In genomic region chr19:32360546-32360945, GRCm38 (mm10) we compare ENCODE assay signal across 20 mouse cellular contexts. TPM values are rescaled to one million over a fixed set of nuclear protein-coding genes. Genes with fewer than 3 reads are reported as not detected.
DNase-seq lines count a peak whose midpoint lies in the region; ATAC-seq lines count a peak whose summit lies in the region.
"Had no signal": no experiment of that assay in that cellular context is flagged by ENCODE, and none has a peak within 500 bp of the region (broad histone marks: within the 10 kb centered on the region; RNA-seq: fewer than 3 reads in every experiment).

No protein-coding gene starts in this region.

- no peak for ATAC-seq in liver, embryonic 11.5 days (replicated peaks; ENCODE audit: low FRiP score)
- no peak for ATAC-seq in liver, embryonic 12.5 days
- peak; percentile 52 for ATAC-seq in intestine, embryonic 15.5 days
- 0 out of 2 replicates have a peak, but pooled peaks have one; percentile 42 for ATAC-seq in megakaryocyte-erythroid progenitor cell, adult 5-6 weeks (replicated peaks; ENCODE audit: low FRiP score, low TSS enrichment, poor library complexity, severe bottlenecking)
- ATAC-seq: forebrain, embryonic 13.5 days; forebrain, postnatal 0 days; hindbrain, embryonic 16.5 days had no signal

- no peak overlapping the region for H3K27ac ChIP-seq in liver, embryonic 11.5 days (ENCODE audit: low read depth, low read length)
- no peak overlapping the region for H3K27ac ChIP-seq in liver, embryonic 12.5 days
- H3K27ac ChIP-seq in intestine, embryonic 15.5 days: peak overlapping the region; percentile 49; the same call in 1 of the 2 replicates
- H3K27ac ChIP-seq: embryonic facial prominence, embryonic 13.5 days; forebrain, embryonic 13.5 days; hindbrain, embryonic 12.5 days had no signal

- peaks cover 20% of the 10 kb centered on the region for H3K4me1 ChIP-seq in liver, embryonic 11.5 days (replicated peaks; ENCODE audit: control insufficient read depth, insufficient read depth, low read length)
- H3K4me1 ChIP-seq in liver, embryonic 12.5 days: peaks cover 32% of the 10 kb centered on the region
- peaks cover 3% of the 10 kb centered on the region; the same call in 1 of the 2 replicates for H3K4me1 ChIP-seq in intestine, embryonic 15.5 days (replicated peaks)
- H3K4me1 ChIP-seq: hindbrain, embryonic 12.5 days had no signal

- no peaks in the 10 kb centered on the region for H3K36me3 ChIP-seq in liver, embryonic 11.5 days (ENCODE audit: control insufficient read depth, insufficient read depth, low read length)
- H3K36me3 ChIP-seq in liver, embryonic 12.5 days: no peaks in the 10 kb centered on the region
- H3K36me3 ChIP-seq in intestine, embryonic 15.5 days: no peaks in the 10 kb centered on the region
- H3K36me3 ChIP-seq: embryonic facial prominence, embryonic 13.5 days; hindbrain, embryonic 12.5 days had no signal

- H3K27me3 ChIP-seq in liver, embryonic 11.5 days (replicated peaks; ENCODE audit: control insufficient read depth, insufficient read depth, low read length): no peaks in the 10 kb centered on the region
- H3K27me3 ChIP-seq in liver, embryonic 12.5 days (replicated peaks): no peaks in the 10 kb centered on the region
- H3K27me3 ChIP-seq in intestine, embryonic 15.5 days (replicated peaks): no peaks in the 10 kb centered on the region
- H3K27me3 ChIP-seq: embryonic facial prominence, embryonic 13.5 days; forebrain, embryonic 13.5 days; hindbrain, embryonic 12.5 days had no signal

- no peaks in the 10 kb centered on the region for H3K9me3 ChIP-seq in liver, embryonic 11.5 days (ENCODE audit: control insufficient read depth, low read length)
- no peaks in the 10 kb centered on the region for H3K9me3 ChIP-seq in liver, embryonic 12.5 days (replicated peaks)
- no peaks in the 10 kb centered on the region for H3K9me3 ChIP-seq in intestine, embryonic 15.5 days
- H3K9me3 ChIP-seq: embryonic facial prominence, embryonic 13.5 days; forebrain, embryonic 13.5 days; hindbrain, embryonic 12.5 days had no signal

- WGBS in liver, embryonic 11.5 days: 42% methylated on average over 3 of the region's 3 CpGs
- WGBS in liver, embryonic 12.5 days (ENCODE audit: insufficient replicate concordance): 27% methylated on average over 3 of the region's 3 CpGs
- 55% methylated on average over 3 of the region's 3 CpGs for WGBS in intestine, embryonic 15.5 days

- no peak overlapping the region for H3K4me3 ChIP-seq in liver, embryonic 11.5 days (ENCODE audit: low read depth, low read length)
- no peak overlapping the region for H3K4me3 ChIP-seq in liver, embryonic 12.5 days
- H3K4me3 ChIP-seq in intestine, embryonic 15.5 days (replicated peaks): no peak overlapping the region
- H3K4me3 ChIP-seq: embryonic facial prominence, embryonic 13.5 days; forebrain, embryonic 13.5 days; gastrocnemius, adult 2 months; hindbrain, embryonic 12.5 days had no signal

- H3K4me2 ChIP-seq in liver, embryonic 11.5 days: no peak overlapping the region
- H3K4me2 ChIP-seq in liver, embryonic 12.5 days: no peak overlapping the region
- H3K4me2 ChIP-seq in intestine, embryonic 15.5 days (replicated peaks): no peak overlapping the region
- H3K4me2 ChIP-seq: embryonic facial prominence, embryonic 13.5 days; forebrain, embryonic 13.5 days; hindbrain, embryonic 12.5 days had no signal

- no peak overlapping the region for H3K9ac ChIP-seq in liver, embryonic 11.5 days (ENCODE audit: low read depth, low read length)
- H3K9ac ChIP-seq in liver, embryonic 12.5 days: no peak overlapping the region
- H3K9ac ChIP-seq in intestine, embryonic 15.5 days: no peak overlapping the region
- H3K9ac ChIP-seq: embryonic facial prominence, embryonic 13.5 days; forebrain, embryonic 13.5 days; forebrain, postnatal 0 days; hindbrain, embryonic 12.5 days had no signal

- peak; percentile 28 for DNase-seq in liver, embryonic 11.5 days (ENCODE audit: low spot score)
- DNase-seq in cerebellum, postnatal 14 days: no peak
- DNase-seq in layer of hippocampus, adult 9-11 months: no peak
- DNase-seq: adrenal gland, adult 8-10 months; adrenal gland, postnatal 36 days; cerebellum, adult 2 months; cerebellum, postnatal 10 days; embryo, embryonic 11 days; forebrain, postnatal 0 days; gastrocnemius, adult 2 months; gastrocnemius, postnatal 25 days; heart, postnatal 10 days; heart, postnatal 4 days had no signal

RNA-seq across cellular contexts. Expression of gene Sgms1, which starts 29.0 kb away (rescaled TPM):
- polyA plus RNA-seq in liver, embryonic 11.5 days (2014; fragmentation: Nextera tagmentation; extraction: Ambion mirVana): 31.4 and 32.0 TPM in 2 replicates
- polyA plus RNA-seq in liver, embryonic 12.5 days (2016; fragmentation: Nextera tagmentation; extraction: Ambion mirVana): 31.8 and 33.7 TPM in 2 replicates
- polyA plus RNA-seq in intestine, embryonic 15.5 days (2015; fragmentation: Nextera tagmentation; extraction: Ambion mirVana): 35.3 and 37.1 TPM in 2 replicates
- 53.2 and 66.1 TPM in 2 replicates for total RNA-seq in megakaryocyte-erythroid progenitor cell, adult 5-6 weeks (2014; fragmentation: Nextera tagmentation)
- 58.5 and 84.8 TPM in 2 replicates for total RNA-seq in megakaryocyte-erythroid progenitor cell, adult 5-6 weeks (2017)

Comparison
In these comparisons a context has a peak if more than half of its experiments do, and no peak if none do; other contexts are left out.
1. ATAC-seq: peak in intestine, embryonic 15.5 days (single experiment) and megakaryocyte-erythroid progenitor cell, adult 5-6 weeks (single experiment); none in liver, embryonic 11.5 days (single experiment) and liver, embryonic 12.5 days (single experiment).